Comparison of ENCODE assay signal across 16 mouse cellular contexts in genomic region chr6:86249042-86249441, GRCm38 (mm10). TPM values are rescaled to one million over a fixed set of nuclear protein-coding genes. Genes with fewer than 3 reads are reported as not detected.
DNase-seq lines count a peak whose midpoint lies in the region; ATAC-seq and TF ChIP-seq lines count a peak whose summit lies in the region.
"Had no signal": no experiment of that assay in that cellular context is flagged by ENCODE, and none has a peak within 500 bp of the region (broad histone marks: within the 10 kb centered on the region; RNA-seq: fewer than 3 reads in every experiment).

No protein-coding gene starts in this region.

- no peak for TF ChIP-seq CTCF in brain, embryonic 14.5 days (IDR thresholded peaks at IDR 0.05; ENCODE audit: borderline replicate concordance, extremely low read depth, insufficient read depth, insufficient read length)

- H3K4me3 ChIP-seq in forebrain, embryonic 15.5 days: no peak overlapping the region
- H3K4me3 ChIP-seq: embryonic facial prominence, embryonic 12.5 days; heart, embryonic 13.5 days; limb, embryonic 13.5 days; myocyte; stomach, embryonic 15.5 days had no signal

- peaks cover 29% of the 10 kb centered on the region for H3K4me1 ChIP-seq in forebrain, embryonic 15.5 days
- H3K4me1 ChIP-seq: stomach, embryonic 15.5 days had no signal

- peak; percentile 77 for ATAC-seq in forebrain, embryonic 15.5 days (replicated peaks)
- ATAC-seq in activated CD4-positive, CD25-positive, alpha-beta regulatory T cell, adult 4 months: no peak
- ATAC-seq: inflammation-experienced regulatory T-cells, adult 6 months had no signal

- TF ChIP-seq POLR2A in brain, embryonic 14.5 days (IDR thresholded peaks at IDR 0.05; ENCODE audit: borderline replicate concordance, extremely low read depth, insufficient read depth, insufficient read length, poor library complexity, severe bottlenecking): no peak

- no peaks in the 10 kb centered on the region for H3K27me3 ChIP-seq in forebrain, embryonic 15.5 days
- H3K27me3 ChIP-seq: embryonic facial prominence, embryonic 12.5 days; heart, embryonic 13.5 days; limb, embryonic 13.5 days; stomach, embryonic 15.5 days had no signal

- no peaks in the 10 kb centered on the region for H3K9me3 ChIP-seq in forebrain, embryonic 15.5 days
- H3K9me3 ChIP-seq: embryonic facial prominence, embryonic 12.5 days; heart, embryonic 13.5 days; limb, embryonic 13.5 days; stomach, embryonic 15.5 days had no signal

- DNase-seq in layer of hippocampus, adult 11-12 months (ENCODE audit: low spot score): peak; percentile 23
- DNase-seq in layer of hippocampus, postnatal 10 days (ENCODE audit: low spot score in 2 of 2): no peak
- peak; percentile 94 for DNase-seq in brain, embryonic 14.5 days (ENCODE audit: low read depth)
- DNase-seq in mesoderm, embryonic 11.5 days (ENCODE audit: low read depth, low spot score): peak; percentile 14
- no peak for DNase-seq in spleen, postnatal 36 days (ENCODE audit: low spot score in 2 of 2)
- DNase-seq in cerebellum, adult 18-20 months: no peak
- DNase-seq: kidney, postnatal 14 days; lung, postnatal 14 days had no signal

- H3K36me3 ChIP-seq in forebrain, embryonic 15.5 days: no peaks in the 10 kb centered on the region
- H3K36me3 ChIP-seq: embryonic facial prominence, embryonic 12.5 days; heart, embryonic 13.5 days; limb, embryonic 13.5 days; stomach, embryonic 15.5 days had no signal

- 5% methylated on average over 16 of the region's 16 CpGs for WGBS in forebrain, embryonic 15.5 days

- no peak overlapping the region; the same call in 1 of the 2 replicates for H3K9ac ChIP-seq in forebrain, embryonic 15.5 days (replicated peaks)
- H3K9ac ChIP-seq: embryonic facial prominence, embryonic 12.5 days; heart, embryonic 13.5 days; limb, embryonic 13.5 days; stomach, embryonic 15.5 days had no signal

- H3K4me2 ChIP-seq in forebrain, embryonic 15.5 days (replicated peaks): peak overlapping the region; percentile 24; the same call in 1 of the 2 replicates
- H3K4me2 ChIP-seq: embryonic facial prominence, embryonic 12.5 days; heart, embryonic 13.5 days; limb, embryonic 13.5 days; stomach, embryonic 15.5 days had no signal

- peak overlapping the region; percentile 85 for H3K27ac ChIP-seq in forebrain, embryonic 15.5 days (replicated peaks)
- H3K27ac ChIP-seq: embryonic facial prominence, embryonic 12.5 days; heart, embryonic 13.5 days; stomach, embryonic 15.5 days had no signal

RNA-seq across cellular contexts. Expression of gene Tgfa, which starts 54.0 kb away (rescaled TPM):
- total RNA-seq in layer of hippocampus, postnatal 10 days (2021): 10 to 100 TPM; 36.2 to 38.5 TPM
- 5.3 and 10.0 TPM in 2 replicates for polyA plus RNA-seq in brain, embryonic 14.5 days (2012; rRNA removed)
- polyA plus RNA-seq in forebrain, embryonic 15.5 days (2015; fragmentation: Nextera tagmentation; extraction: Ambion mirVana): 11.5 and 12.6 TPM in 2 replicates
- polyA plus RNA-seq in activated CD4-positive, CD25-positive, alpha-beta regulatory T cell, adult 4 months (2017; shearing (Covaris generic)): not detected

Comparison
In these comparisons a context has a peak if more than half of its experiments do, and no peak if none do; other contexts are left out.
1. DNase-seq: peak in layer of hippocampus, adult 11-12 months (single experiment), brain, embryonic 14.5 days (single experiment) and mesoderm, embryonic 11.5 days (single experiment); none in layer of hippocampus, postnatal 10 days (0 of 2), spleen, postnatal 36 days (0 of 2) and cerebellum, adult 18-20 months (0 of 2).